Mouse (Mus musculus) spleen, adult 2 months (tissue): ENCODE results near the gene Exoc4.

ENCODE experiments used
- CTCF ChIP-seq: fragments of 200-500 bp; IDR thresholded peaks from 2 replicates; pipeline ENCODE4 v1.5.1; 2011; ENCODE audit warnings: mild to moderate bottlenecking, inconsistent platforms; ENCODE audit not compliant: insufficient read depth, insufficient read length, insufficient replicate concordance; ENCODE audit errors: extremely low read depth
- POLR2A ChIP-seq: fragments of 200-500 bp; IDR thresholded peaks from 2 replicates; pipeline ENCODE4 v1.6.1; 2011; ENCODE audit warnings: low read depth, low read length, inconsistent platforms

- TF ChIP-seq POLR2A (no peak), CTCF (no peak)
Observed at GRCm38 (mm10) chr6:33763970-33764369, 515.1 kb downstream of the Exoc4 start.
